Mouse (Mus musculus): ENCODE measurements around the gene Clvs2. TPM values are rescaled to one million over a fixed set of nuclear protein-coding genes. Genes with fewer than 3 reads are reported as not detected.

Gene Clvs2
- total RNA-seq (2023), result not detected

DNA sequence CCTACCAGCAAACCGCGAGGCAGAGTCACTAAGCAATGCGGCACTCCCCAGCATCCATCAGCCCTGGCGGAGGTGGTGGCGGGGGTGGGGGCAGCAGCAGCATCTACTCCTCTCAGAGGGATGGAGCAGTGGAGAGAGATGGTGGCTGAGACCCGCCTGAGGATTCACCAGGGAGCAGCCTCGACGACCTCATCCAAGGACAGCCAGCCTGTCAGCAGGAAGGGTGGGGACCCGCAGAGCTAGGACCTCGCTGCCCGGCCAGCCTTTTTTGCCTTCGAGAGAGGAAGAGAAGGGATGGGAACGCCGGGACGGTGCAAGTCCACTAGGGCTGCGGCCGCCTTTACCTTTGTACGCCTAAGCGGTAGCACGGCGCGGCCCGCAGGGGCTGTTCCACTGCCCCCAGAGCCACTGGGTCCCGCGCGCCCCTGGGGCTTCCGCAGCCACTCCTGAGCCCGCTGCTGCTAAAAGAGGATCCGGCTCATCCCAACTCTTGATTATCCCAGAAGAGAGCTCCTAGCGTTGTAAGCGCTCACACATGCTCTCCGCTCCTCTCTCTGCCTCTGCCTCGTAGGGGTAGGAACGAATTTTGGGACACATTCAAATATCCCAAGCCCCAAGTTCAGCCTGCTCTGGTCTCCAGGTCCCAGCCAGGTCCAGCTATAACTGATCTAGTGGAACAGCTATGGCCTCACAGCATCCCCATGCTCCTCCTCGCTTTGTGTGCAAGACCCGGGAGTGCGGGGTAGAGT, at the start of gene Clvs2:
Clvs2 (minus strand) TSS at position 639 of the 749 bp plus-strand sequence.

Other genes starting within 250 kb of the Clvs2 start
- gene Sult3a2, start 161.9 kb upstream of the Clvs2 start, total RNA-seq (2023), result not detected
- gene Sult3a1, start 233.0 kb upstream of the Clvs2 start, total RNA-seq (2023), result not detected

Data from neutrophil, adult 83 days (primary cell).